Mouse (Mus musculus) limb, embryonic 15.5 days (tissue): ENCODE measurements around the gene Gfy. TPM values are rescaled to one million over a fixed set of nuclear protein-coding genes. Genes with fewer than 3 reads are reported as not detected.
"Not testable (repeated sequence)": the region's sequence is repeated elsewhere in the genome, so short reads cannot be mapped to it uniquely, and the experiment has no call there.

Experiments used
- ATAC-seq: fragments of 200-750 bp; cut with Nextera tagmentation; 2 replicates; pipeline ENCODE4 v1.8.0; 2017; ENCODE audit warnings: low read depth, moderate TSS enrichment; ENCODE audit not compliant: insufficient number of reproducible peaks, low FRiP score, low TSS enrichment
- H3K27ac ChIP-seq: fragments of 300-500 bp; sonication (generic); 2 replicates; pipeline ENCODE4 v1.5.1; 2015; ENCODE audit warnings: moderate library complexity, mild to moderate bottlenecking, inconsistent platforms
- H3K27me3 ChIP-seq: fragments of 300-500 bp; sonication (generic); 2 replicates; pipeline ENCODE4 v1.6.1; 2015; ENCODE audit warnings: inconsistent platforms
- H3K36me3 ChIP-seq: fragments of 300-500 bp; sonication (generic); 2 replicates; pipeline ENCODE4 v1.6.1; 2015; ENCODE audit warnings: inconsistent platforms
- H3K4me1 ChIP-seq: fragments of 300-500 bp; sonication (generic); 2 replicates; pipeline ENCODE4 v1.6.1; 2015; ENCODE audit warnings: inconsistent platforms
- H3K4me2 ChIP-seq: fragments of 300-500 bp; sonication (generic); 2 replicates; pipeline ENCODE4 v1.6.1; 2015; ENCODE audit warnings: mild to moderate bottlenecking, inconsistent platforms
- H3K4me3 ChIP-seq: fragments of 300-500 bp; sonication (generic); 2 replicates; pipeline ENCODE4 v1.5.1; 2015; ENCODE audit warnings: mild to moderate bottlenecking, inconsistent platforms
- H3K9ac ChIP-seq: fragments of 300-500 bp; sonication (generic); 2 replicates; pipeline ENCODE4 v1.6.1; 2015; ENCODE audit warnings: inconsistent platforms
- H3K9me3 ChIP-seq: fragments of 300-500 bp; sonication (generic); 2 replicates; pipeline ENCODE4 v1.6.1; 2016; ENCODE audit warnings: inconsistent platforms
- WGBS: fragments of 180-500 bp; shearing (Covaris S2); methylation state at CpG from one replicate; pipeline ENCODE4 v1.1.7; 2015; 5-methylcytosine and 5-hydroxymethylcytosine counted together
- polyA plus RNA-seq: library from polyadenylated mRNA; unstranded; fragments of >200 nt; fragmentation: Nextera tagmentation; extraction: Ambion mirVana; gene quantifications from 2 replicates; pipeline ENCODE4 v1.2.1, GENCODE M21; 2015

Gfy gene
- polyA plus RNA-seq, 1 experiment from 2014 or later = not detected

GRCm38 (mm10) chr7:45175929-45176328 lies 3.4 kb downstream of the Gfy start:
- H3K9ac ChIP-seq = no peak overlapping the region
- ATAC-seq = no peak
- peaks cover 20% of the 10 kb centered on the region for H3K4me1 ChIP-seq
- peak overlapping the region; percentile 40 for H3K4me2 ChIP-seq
- H3K9me3 ChIP-seq = no peaks in the 10 kb centered on the region
- WGBS = 2% methylated on average over 23 of the region's 23 CpGs
- no peaks in the 10 kb centered on the region for H3K36me3 ChIP-seq
- peak overlapping the region; percentile 27 for H3K4me3 ChIP-seq
- no peak overlapping the region for H3K27ac ChIP-seq
- H3K27me3 ChIP-seq = peaks cover 95% of the 10 kb centered on the region

- H3K4me2 ChIP-seq = no peak overlapping the region
- H3K4me3 ChIP-seq = no peak overlapping the region
- no peak for ATAC-seq
Observed at GRCm38 (mm10) chr7:45175398-45175797, 4.0 kb downstream of the Gfy start.

GRCm38 (mm10) chr7:45174567-45175280 lies 4.6 kb downstream of the Gfy start:
- H3K4me1 ChIP-seq = peaks cover 20% of the 10 kb centered on the region
- no peak overlapping the region for H3K27ac ChIP-seq
- no peaks in the 10 kb centered on the region for H3K36me3 ChIP-seq
- H3K9ac ChIP-seq = no peak overlapping the region
- H3K4me3 ChIP-seq = peak overlapping the region; percentile 21
- WGBS = 3% methylated on average over 29 of the region's 29 CpGs
- peaks cover 94% of the 10 kb centered on the region for H3K27me3 ChIP-seq
- no peak for ATAC-seq
- 0 out of 2 replicates have a peak overlapping the region, but pooled peaks have one; percentile 15 for H3K4me2 ChIP-seq
- peaks cover 4% of the 10 kb centered on the region; the same call in 1 of the 2 replicates for H3K9me3 ChIP-seq

More at GRCm38 (mm10) chr7:45175398-45175797, 4.0 kb downstream of the Gfy start:
- no peak overlapping the region for H3K9ac ChIP-seq
- H3K36me3 ChIP-seq = no peaks in the 10 kb centered on the region
- H3K27ac ChIP-seq = no peak overlapping the region
- H3K27me3 ChIP-seq = peaks cover 94% of the 10 kb centered on the region
- WGBS = 2% methylated on average over 13 of the region's 13 CpGs
- H3K4me1 ChIP-seq = peaks cover 20% of the 10 kb centered on the region
- H3K9me3 ChIP-seq = no peaks in the 10 kb centered on the region; the same call in 1 of the 2 replicates

- Histone ChIP-seq H3K4me1 (peaks cover 20% of the 10 kb centered on the region), H3K27me3 (peaks cover 94% of the 10 kb centered on the region)
- ATAC-seq, H3K36me3 ChIP-seq, H3K4me2 ChIP-seq, H3K9ac ChIP-seq, H3K27ac ChIP-seq, H3K4me3 ChIP-seq, H3K9me3 ChIP-seq: not testable (repeated sequence)
- 64% methylated on average over 1 of the region's 1 CpGs for WGBS
Observed at GRCm38 (mm10) chr7:45173772-45174171, 5.6 kb downstream of the Gfy start.

- peaks cover 8% of the 10 kb centered on the region; the same call in 1 of the 2 replicates for H3K9me3 ChIP-seq
- 55% methylated on average over 7 of the region's 7 CpGs for WGBS
Observed at GRCm38 (mm10) chr7:45172974-45173373, 6.4 kb downstream of the Gfy start.

GRCm38 (mm10) chr7:45169495-45169894 lies 9.9 kb downstream of the Gfy start:
- no peak overlapping the region for H3K9ac ChIP-seq
- H3K36me3 ChIP-seq = no peaks in the 10 kb centered on the region
- peaks cover 8% of the 10 kb centered on the region; the same call in 1 of the 2 replicates for H3K9me3 ChIP-seq
- no peaks in the 10 kb centered on the region for H3K4me1 ChIP-seq
- WGBS = 87% methylated on average over 3 of the region's 3 CpGs
- peaks cover 94% of the 10 kb centered on the region for H3K27me3 ChIP-seq
- H3K4me2 ChIP-seq = no peak overlapping the region
- H3K27ac ChIP-seq = no peak overlapping the region
- no peak overlapping the region for H3K4me3 ChIP-seq
- no peak for ATAC-seq

More at GRCm38 (mm10) chr7:45172974-45173373, 6.4 kb downstream of the Gfy start:
- H3K4me1 ChIP-seq = peaks cover 20% of the 10 kb centered on the region
- no peak overlapping the region for H3K4me2 ChIP-seq
- H3K27me3 ChIP-seq = peaks cover 94% of the 10 kb centered on the region
- no peak overlapping the region for H3K4me3 ChIP-seq
- no peak overlapping the region for H3K9ac ChIP-seq
- H3K36me3 ChIP-seq = no peaks in the 10 kb centered on the region
- H3K27ac ChIP-seq = no peak overlapping the region
- ATAC-seq = no peak

GRCm38 (mm10) chr7:45168656-45169055 lies 10.7 kb downstream of the Gfy start:
- Histone ChIP-seq H3K27me3 (peaks cover 95% of the 10 kb centered on the region), H3K9ac (no peak overlapping the region), H3K27ac (no peak overlapping the region), H3K4me2 (no peak overlapping the region), H3K9me3 (peaks cover 8% of the 10 kb centered on the region; the same call in 1 of the 2 replicates), H3K4me3 (no peak overlapping the region), H3K36me3 (no peaks in the 10 kb centered on the region), H3K4me1 (peaks cover 6% of the 10 kb centered on the region)
- whole genome bisulfite sequencing = 9% methylated on average over 24 of the region's 24 CpGs
- ATAC-seq = no peak

GRCm38 (mm10) chr7:45167761-45168445 lies 11.5 kb downstream of the Gfy start:
- no peak overlapping the region for H3K27ac ChIP-seq
- peaks cover 8% of the 10 kb centered on the region; the same call in 1 of the 2 replicates for H3K9me3 ChIP-seq
- H3K4me1 ChIP-seq = peaks cover 8% of the 10 kb centered on the region
- H3K27me3 ChIP-seq = peaks cover 99% of the 10 kb centered on the region
- ATAC-seq = no peak
- H3K9ac ChIP-seq = no peak overlapping the region
- no peak overlapping the region; the same call in 1 of the 2 replicates for H3K4me3 ChIP-seq
- WGBS = 1% methylated on average over 19 of the region's 19 CpGs
- no peak overlapping the region for H3K4me2 ChIP-seq
- no peaks in the 10 kb centered on the region for H3K36me3 ChIP-seq

GRCm38 (mm10) chr7:45166950-45167401 lies 12.4 kb downstream of the Gfy start:
- no peak for ATAC-seq
- Histone ChIP-seq H3K36me3 (no peaks in the 10 kb centered on the region), H3K4me3 (no peak overlapping the region), H3K4me1 (peaks cover 16% of the 10 kb centered on the region), H3K27ac (no peak overlapping the region), H3K9ac (no peak overlapping the region), H3K27me3 (peaks cover 96% of the 10 kb centered on the region), H3K9me3 (peaks cover 8% of the 10 kb centered on the region; the same call in 1 of the 2 replicates), H3K4me2 (no peak overlapping the region)
- WGBS = 25% methylated on average over 8 of the region's 10 CpGs

GRCm38 (mm10) chr7:45165701-45166100 lies 13.7 kb downstream of the Gfy start:
- no peak for ATAC-seq
- WGBS = 51% methylated on average over 11 of the region's 11 CpGs
- no peak overlapping the region for H3K27ac ChIP-seq
- peaks cover 3% of the 10 kb centered on the region; the same call in 1 of the 2 replicates for H3K36me3 ChIP-seq
- H3K4me1 ChIP-seq = peaks cover 19% of the 10 kb centered on the region
- H3K4me3 ChIP-seq = no peak overlapping the region
- H3K9me3 ChIP-seq = peaks cover 8% of the 10 kb centered on the region; the same call in 1 of the 2 replicates
- no peak overlapping the region for H3K9ac ChIP-seq
- no peak overlapping the region for H3K4me2 ChIP-seq
- H3K27me3 ChIP-seq = peaks cover 84% of the 10 kb centered on the region

- peaks cover 4% of the 10 kb centered on the region; the same call in 1 of the 2 replicates for H3K9me3 ChIP-seq
- H3K36me3 ChIP-seq = peaks cover 12% of the 10 kb centered on the region
- no peak overlapping the region for H3K4me3 ChIP-seq
- peaks cover 19% of the 10 kb centered on the region for H3K4me1 ChIP-seq
- WGBS = 74% methylated on average over 5 of the region's 5 CpGs
- H3K27me3 ChIP-seq = peaks cover 75% of the 10 kb centered on the region
- no peak overlapping the region for H3K9ac ChIP-seq
- no peak overlapping the region for H3K27ac ChIP-seq
- ATAC-seq = no peak
- H3K4me2 ChIP-seq = no peak overlapping the region
Observed at GRCm38 (mm10) chr7:45164833-45165232, 14.5 kb downstream of the Gfy start.
